In genomic region chr14:62759771-62760320, GRCm38 (mm10) we compare ENCODE assay signal across 8 mouse cellular contexts. TPM values are rescaled to one million over a fixed set of nuclear protein-coding genes. Genes with fewer than 3 reads are reported as not detected.
DNase-seq lines count a peak whose midpoint lies in the region; ATAC-seq and TF ChIP-seq lines count a peak whose summit lies in the region.

No protein-coding gene starts in this region.

- H3K36me3 ChIP-seq in heart, embryonic 11.5 days (ENCODE audit: control insufficient read depth, insufficient read depth, low read length) = peaks cover 3% of the 10 kb centered on the region
- H3K36me3 ChIP-seq in kidney, embryonic 16.5 days (ENCODE audit: insufficient read depth, low read length) = peaks cover 17% of the 10 kb centered on the region; the same call in 1 of the 2 replicates
- peaks cover 17% of the 10 kb centered on the region for H3K36me3 ChIP-seq in liver, adult 2 months (ENCODE audit: control insufficient read depth, insufficient read depth, low read length)

- H3K4me2 ChIP-seq in heart, embryonic 11.5 days = peak overlapping the region; percentile 87
- H3K4me2 ChIP-seq in kidney, embryonic 16.5 days (replicated peaks; ENCODE audit: low read depth, low read length) = peak overlapping the region; percentile 69

- peak; percentile 73 for DNase-seq in 416B (ENCODE audit: low read depth)
- peak; percentile 69 for DNase-seq in liver, adult 2 months (ENCODE audit: extremely low read depth, low read depth, low spot score)
- peak; percentile 70 to 77 for DNase-seq in spleen, postnatal 36 days (ENCODE audit: low spot score in 2 of 2)

- WGBS in bone marrow, adult 2 months = under 1% methylated on average over 37 of the region's 38 CpGs
- 1% methylated on average over 33 of the region's 38 CpGs for WGBS in heart, embryonic 11.5 days (ENCODE audit: insufficient replicate concordance)
- 0% methylated on average over 23 of the region's 38 CpGs for WGBS in kidney, embryonic 16.5 days
- WGBS in liver, adult 2 months = 3% methylated on average over 34 of the region's 38 CpGs

- H3K27me3 ChIP-seq in heart, embryonic 11.5 days (ENCODE audit: control insufficient read depth, insufficient read depth, low read length) = no peaks in the 10 kb centered on the region
- H3K27me3 ChIP-seq in kidney, embryonic 16.5 days (ENCODE audit: insufficient read depth, low read length) = no peaks in the 10 kb centered on the region
- no peaks in the 10 kb centered on the region for H3K27me3 ChIP-seq in liver, adult 2 months (ENCODE audit: control insufficient read depth, insufficient read depth, low read length)

- H3K27ac ChIP-seq in bone marrow, adult 2 months (ENCODE audit: control insufficient read depth, insufficient read depth, low read depth, low read length, poor library complexity) = peak overlapping the region; percentile 96
- peak overlapping the region; percentile 37 for H3K27ac ChIP-seq in embryonic fibroblast, embryonic 13.5 days (ENCODE audit: insufficient read depth, low read length)
- peak overlapping the region; percentile 99 for H3K27ac ChIP-seq in heart, embryonic 11.5 days (ENCODE audit: low read depth, low read length)
- peak overlapping the region; percentile 98 for H3K27ac ChIP-seq in kidney, embryonic 16.5 days (ENCODE audit: low read length)
- H3K27ac ChIP-seq in liver, adult 2 months (replicated peaks; ENCODE audit: insufficient read depth, low read depth, low read length) = peak overlapping the region; percentile 95

- TF ChIP-seq POLR2A in bone marrow, adult 2 months (IDR thresholded peaks at IDR 0.05; ENCODE audit: borderline replicate concordance, control insufficient read depth, low read depth, low read length) = peak; percentile 66; the same call in 1 of the 2 replicates
- TF ChIP-seq POLR2A in embryonic fibroblast, embryonic 13.5 days (IDR thresholded peaks at IDR 0.05; ENCODE audit: low read depth, low read length) = peak; percentile 47; the same call in 1 of the 2 replicates
- peak; percentile 63 for TF ChIP-seq POLR2A in liver, adult 2 months (IDR thresholded peaks at IDR 0.05; ENCODE audit: extremely low read depth, insufficient read depth, low read length)

- H3K4me3 ChIP-seq in bone marrow, adult 2 months (replicated peaks; ENCODE audit: control insufficient read depth, low read depth, low read length) = peak overlapping the region; percentile 98
- H3K4me3 ChIP-seq in embryonic fibroblast, embryonic 13.5 days (ENCODE audit: insufficient read depth, low read length) = peak overlapping the region; percentile 79
- H3K4me3 ChIP-seq in heart, embryonic 11.5 days (ENCODE audit: low read depth, low read length) = peak overlapping the region; percentile 98
- H3K4me3 ChIP-seq in kidney, embryonic 16.5 days (ENCODE audit: low read length) = peak overlapping the region; percentile 84
- peak overlapping the region; percentile 99 for H3K4me3 ChIP-seq in liver, adult 2 months (ENCODE audit: insufficient read depth, low read depth, low read length)

- no peaks in the 10 kb centered on the region for H3K4me1 ChIP-seq in bone marrow, adult 2 months (ENCODE audit: control insufficient read depth, insufficient read depth, low read length)
- no peaks in the 10 kb centered on the region for H3K4me1 ChIP-seq in embryonic fibroblast, embryonic 13.5 days (ENCODE audit: control insufficient read depth, insufficient read depth, low read length)
- H3K4me1 ChIP-seq in heart, embryonic 11.5 days (ENCODE audit: control insufficient read depth, insufficient read depth, low read length) = peaks cover 11% of the 10 kb centered on the region
- peaks cover 15% of the 10 kb centered on the region for H3K4me1 ChIP-seq in kidney, embryonic 16.5 days (ENCODE audit: insufficient read depth, low read length)
- H3K4me1 ChIP-seq in liver, adult 2 months (ENCODE audit: control insufficient read depth, insufficient read depth, low read length) = peaks cover 2% of the 10 kb centered on the region

- peaks cover 5% of the 10 kb centered on the region; the same call in 1 of the 2 replicates for H3K79me2 ChIP-seq in liver, adult 2 months (ENCODE audit: control insufficient read depth, insufficient read depth, low read length)

- peak overlapping the region; percentile 99 for H3K9ac ChIP-seq in heart, embryonic 11.5 days (ENCODE audit: low read depth, low read length)
- peak overlapping the region; percentile 97 for H3K9ac ChIP-seq in kidney, embryonic 16.5 days (replicated peaks; ENCODE audit: low read length)
- H3K9ac ChIP-seq in liver, adult 2 months (ENCODE audit: low read depth, low read length) = peak overlapping the region; percentile 94

- ATAC-seq in heart, embryonic 11.5 days (replicated peaks; ENCODE audit: insufficient number of reproducible peaks, low FRiP score, low TSS enrichment) = peak; percentile 33
- peak; percentile 47 for ATAC-seq in kidney, embryonic 16.5 days (ENCODE audit: low FRiP score, low TSS enrichment)
- peak; percentile 32 for ATAC-seq in monocyte, adult 5-6 weeks (replicated peaks; ENCODE audit: insufficient number of reproducible peaks, low FRiP score, low TSS enrichment, poor library complexity, severe bottlenecking)

- no peaks in the 10 kb centered on the region for H3K9me3 ChIP-seq in heart, embryonic 11.5 days (replicated peaks; ENCODE audit: control insufficient read depth, low read length)
- no peaks in the 10 kb centered on the region for H3K9me3 ChIP-seq in kidney, embryonic 16.5 days (ENCODE audit: low read length)

- no peak for TF ChIP-seq CTCF in bone marrow, adult 2 months (IDR thresholded peaks at IDR 0.05; ENCODE audit: control insufficient read depth, insufficient read depth, low read length)
- TF ChIP-seq CTCF in embryonic fibroblast, embryonic 13.5 days (IDR thresholded peaks at IDR 0.05; ENCODE audit: borderline replicate concordance, insufficient read depth, low read length) = no peak
- TF ChIP-seq CTCF in liver, adult 2 months (IDR thresholded peaks at IDR 0.05; ENCODE audit: low read depth, low read length) = no peak

RNA-seq across cellular contexts. Expression of gene Ints6, which starts 1.1 kb away (rescaled TPM):
- polyA plus RNA-seq in bone marrow, adult 2 months (2011; ENCODE audit: insufficient read depth, insufficient read length, low replicate concordance, missing spikeins) = 5.6 and 9.9 TPM in 2 replicates
- 37.9 and 39.1 TPM in 2 replicates for polyA plus RNA-seq in embryonic fibroblast, embryonic 13.5 days (2011; ENCODE audit: insufficient read length, low read depth, missing spikeins)
- 18.5 and 27.8 TPM in 2 replicates for polyA plus RNA-seq in heart, embryonic 11.5 days (2014; fragmentation: Nextera tagmentation; extraction: Ambion mirVana)
- 22.9 and 25.6 TPM in 2 replicates for polyA plus RNA-seq in kidney, embryonic 16.5 days (2015; fragmentation: Nextera tagmentation; extraction: Ambion mirVana)
- 17.4 and 25.3 TPM in 2 replicates for total RNA-seq in liver, adult 2 months (2014; rRNA removed)
- polyA plus RNA-seq in liver, adult 2 months (2012; rRNA removed) = 3.1 and 3.4 TPM in 2 replicates
- 63.8 to 126 TPM (median 83.5 TPM) in 3 replicates for total RNA-seq in monocyte, adult 5-6 weeks (2017)

Comparison
In these comparisons a context has a peak if more than half of its experiments do, and no peak if none do; other contexts are left out.
1. Peak in every context shown above with its lines: DNase-seq, ATAC-seq, H3K4me3 ChIP-seq and H3K27ac ChIP-seq.
2. H3K27ac ChIP-seq: peak in every context shown above with its lines; median percentile 99 in heart, embryonic 11.5 days; 98 in kidney, embryonic 16.5 days; 96 in bone marrow, adult 2 months; 95 in liver, adult 2 months; 37 in embryonic fibroblast, embryonic 13.5 days.